Mouse (Mus musculus): ENCODE measurements at regions not wholly inside any gene's neighbourhood (a gene's known extent, or its start where the extent isn't known, plus 50 kb on each side); places are given as distances from the start of the nearest gene placed in this dataset.

DNA sequence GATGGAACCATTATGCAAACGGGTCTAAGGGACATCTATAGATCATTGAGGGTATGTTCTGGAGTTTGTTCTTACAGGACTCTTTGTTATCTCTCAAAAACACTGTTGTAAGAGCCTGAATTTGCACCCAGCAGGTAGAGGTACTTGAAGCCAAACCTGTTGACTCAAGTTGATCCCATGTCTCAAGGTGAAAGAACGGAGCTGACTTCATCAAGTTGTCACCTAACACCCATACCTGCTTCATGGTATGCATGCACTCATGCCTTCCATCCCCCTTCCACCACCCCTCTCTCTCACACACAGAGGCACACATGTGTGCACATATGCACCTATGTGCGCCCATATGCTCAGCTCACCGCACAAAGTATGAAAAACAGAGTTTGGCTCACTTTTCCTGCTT is 189.0 kb downstream of the Ttll7 start:
- DNase-seq: no peak

DNA sequence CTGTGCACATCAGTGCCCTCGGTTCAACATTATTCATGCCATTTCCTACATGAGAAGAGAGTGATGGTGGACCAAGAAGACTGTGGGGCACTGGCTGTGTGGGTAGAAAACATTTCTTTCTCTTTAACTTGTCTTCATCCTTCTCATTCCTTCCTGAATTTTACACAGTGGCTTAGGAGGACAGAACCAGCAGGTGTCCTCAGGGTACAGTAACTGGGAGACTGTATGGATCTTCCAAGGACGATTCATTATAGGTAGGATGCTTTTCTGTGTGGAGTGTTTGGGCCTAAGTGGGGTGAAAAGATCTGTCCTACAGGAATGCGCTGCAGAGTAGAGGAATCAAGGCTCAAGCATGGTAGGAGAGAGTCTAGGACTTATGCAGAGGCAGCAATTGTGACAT is 190.7 kb downstream of the Ttll7 start:
- no peak for DNase-seq

DNA sequence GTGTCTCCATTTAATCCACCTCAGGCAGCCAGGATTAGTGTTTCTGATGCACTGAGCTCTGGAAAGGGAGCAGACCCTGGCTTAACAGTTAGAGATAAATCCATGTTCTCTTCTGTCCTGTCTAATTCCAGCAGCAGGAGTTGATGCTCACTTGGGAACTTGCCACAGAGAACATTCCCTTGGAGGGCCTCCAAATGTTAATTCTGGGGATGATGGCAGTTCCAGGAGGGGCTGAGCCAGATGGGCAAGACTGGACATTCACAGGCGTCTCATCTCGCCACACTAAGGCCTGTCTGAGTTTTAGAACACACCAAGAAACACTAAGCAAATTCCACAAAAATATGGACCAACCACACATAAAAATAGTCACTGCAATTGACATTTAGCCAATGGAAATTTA is 194.5 kb downstream of the Ttll7 start:
- DNase-seq: no peak

DNA sequence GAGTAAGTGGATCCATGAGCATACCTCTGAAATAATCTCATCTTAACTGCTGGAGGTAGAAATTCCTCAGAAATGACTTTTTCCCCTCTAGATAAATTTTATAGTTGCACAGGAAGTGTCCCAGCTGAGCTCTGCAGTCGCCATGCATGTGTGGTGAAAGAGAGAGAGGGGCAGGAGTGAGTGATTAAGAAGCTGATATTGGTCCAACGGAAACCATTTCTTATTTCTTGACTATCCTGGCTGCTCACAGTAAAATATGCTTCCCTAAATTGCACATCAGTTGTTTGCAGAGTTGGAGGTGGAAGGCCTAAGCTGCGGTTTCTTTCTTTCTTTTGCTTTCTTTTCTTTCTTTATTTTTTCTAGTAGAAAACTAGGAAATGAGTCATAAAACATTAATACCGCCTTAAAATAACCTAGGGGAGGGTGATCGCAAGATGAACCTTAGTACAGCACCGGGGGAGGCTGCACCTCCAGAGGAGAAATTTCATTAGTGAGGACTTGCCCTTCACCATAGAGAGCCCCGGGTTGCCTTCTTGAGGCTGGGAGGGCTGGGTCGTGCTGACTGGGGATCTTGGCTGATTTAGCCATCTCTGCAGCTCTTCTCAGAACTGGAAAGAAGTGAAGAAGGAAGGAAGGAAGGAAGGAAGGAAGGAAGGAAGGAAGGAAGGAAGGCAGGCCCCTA is 202.1 kb downstream of the Ttll7 start:
- no peak for DNase-seq

DNA sequence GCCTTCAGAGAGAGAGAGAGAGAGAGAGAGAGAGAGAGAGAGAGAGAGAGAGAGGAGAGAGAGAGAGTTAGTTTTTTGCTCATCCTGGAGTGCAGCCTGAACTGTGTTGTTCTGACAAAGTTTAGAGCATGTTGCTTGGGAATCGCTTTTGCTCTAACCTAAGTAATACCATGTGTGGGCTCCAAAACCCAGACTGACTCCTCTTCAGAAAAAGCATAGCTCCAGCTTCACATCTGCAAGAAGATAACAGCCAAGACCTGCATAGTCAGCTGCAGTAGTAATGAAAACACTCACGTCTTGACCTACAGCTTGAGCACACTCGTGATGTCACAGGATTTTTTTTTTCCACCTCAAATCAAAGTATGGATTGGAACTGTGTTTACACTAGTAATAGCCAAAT is 205.7 kb downstream of the Ttll7 start:
- DNase-seq: no peak

DNA sequence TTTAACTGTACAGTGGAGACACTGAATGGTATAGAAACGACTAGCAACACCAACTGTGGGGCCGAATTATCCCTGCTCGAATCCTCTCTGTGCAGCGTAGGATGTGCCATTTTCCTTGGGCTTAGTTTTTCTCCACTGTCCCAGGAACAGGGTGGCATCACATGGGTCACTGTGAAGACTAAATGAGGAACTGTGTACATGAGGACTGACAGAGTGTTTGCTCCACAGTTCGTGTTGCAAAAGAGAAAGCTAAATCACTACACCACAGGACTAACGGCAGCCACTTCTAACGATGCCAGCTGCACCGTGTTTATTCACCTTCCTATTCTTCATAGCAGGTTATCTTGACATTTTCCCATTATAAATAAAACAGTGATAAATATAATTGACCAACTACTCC is 208.5 kb downstream of the Ttll7 start:
- no peak for DNase-seq

DNA sequence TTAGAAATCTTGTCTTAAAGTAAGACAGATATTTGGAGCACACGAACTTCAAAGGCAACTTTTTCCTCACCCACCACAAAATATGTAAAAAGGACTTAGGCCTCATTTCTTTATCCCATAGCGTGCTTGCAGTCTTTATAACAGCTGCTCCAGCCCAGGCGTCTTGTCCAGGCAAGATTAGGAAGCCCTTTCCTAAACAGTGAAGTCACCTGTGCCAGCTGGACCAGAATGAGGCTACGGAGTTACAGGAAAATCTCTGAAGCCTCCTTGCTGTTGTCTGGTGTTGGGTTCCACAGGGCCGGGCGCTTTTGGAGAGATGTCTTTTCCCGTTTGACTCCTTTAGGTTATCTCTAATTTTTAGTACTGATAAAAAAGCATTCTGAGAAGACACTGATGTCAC is 210.3 kb downstream of the Ttll7 start:
- no peak for DNase-seq

DNA sequence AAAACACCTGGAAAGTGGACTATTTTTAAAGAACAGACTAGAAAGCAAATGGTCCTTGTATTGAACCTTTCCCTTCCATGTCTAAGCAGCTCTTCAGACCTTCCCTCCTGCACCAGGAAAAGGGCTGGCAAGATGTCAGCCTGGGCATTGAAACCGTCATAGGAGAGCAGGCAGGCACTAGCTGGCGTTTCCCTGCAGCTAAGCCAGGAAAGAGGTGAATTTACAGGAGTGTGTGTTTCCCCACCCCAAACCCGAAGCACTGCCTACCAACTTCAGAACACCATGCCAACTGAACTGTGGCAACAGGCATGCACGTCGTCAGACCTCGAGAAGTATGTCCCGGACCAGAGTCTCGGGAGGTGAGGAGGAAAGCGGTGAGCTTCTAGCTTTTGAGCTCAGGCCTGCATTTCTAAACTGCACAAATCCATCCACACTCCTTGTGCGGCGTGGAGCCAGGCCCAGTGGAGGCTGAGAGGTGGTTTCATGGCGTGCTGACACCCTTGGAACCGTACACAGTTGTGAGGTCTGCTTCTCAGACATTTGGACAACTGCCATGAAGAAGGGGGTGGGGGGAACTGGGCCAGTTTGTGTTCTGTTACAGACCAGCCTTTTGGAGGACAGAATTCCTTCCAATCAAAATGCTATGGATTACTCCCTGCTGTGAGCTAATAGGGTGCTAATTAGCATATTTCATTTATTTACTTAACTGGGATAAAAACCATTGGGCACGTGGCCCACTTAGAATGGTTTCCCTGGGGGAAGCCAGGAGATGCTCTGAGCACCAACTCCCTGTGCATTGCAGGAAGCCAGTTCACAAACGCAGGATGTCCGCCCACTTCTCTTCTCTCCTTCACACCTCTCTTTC is 211.6 kb downstream of the Ttll7 start:
- DNase-seq: no peak

DNA sequence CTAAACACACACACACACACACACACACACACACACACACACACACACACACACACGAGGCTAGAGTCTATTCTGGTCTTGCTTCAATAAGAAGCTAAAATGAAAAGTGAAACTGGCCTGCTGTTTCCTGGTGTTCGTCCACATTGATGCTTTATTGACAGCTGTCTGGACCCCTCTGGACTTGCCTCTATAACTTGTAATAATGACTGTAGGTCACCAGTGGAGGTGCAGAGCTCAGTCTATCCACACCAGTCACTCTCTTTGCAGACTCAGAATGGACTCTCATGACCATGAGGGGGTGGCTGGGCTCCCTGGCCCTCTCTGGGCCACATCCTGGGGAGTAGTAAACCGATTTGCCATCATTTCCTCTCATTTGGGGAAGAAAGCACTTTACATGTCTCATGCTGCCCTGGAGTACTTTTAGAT is 212.3 kb downstream of the Ttll7 start:
- DNase-seq: no peak

DNA sequence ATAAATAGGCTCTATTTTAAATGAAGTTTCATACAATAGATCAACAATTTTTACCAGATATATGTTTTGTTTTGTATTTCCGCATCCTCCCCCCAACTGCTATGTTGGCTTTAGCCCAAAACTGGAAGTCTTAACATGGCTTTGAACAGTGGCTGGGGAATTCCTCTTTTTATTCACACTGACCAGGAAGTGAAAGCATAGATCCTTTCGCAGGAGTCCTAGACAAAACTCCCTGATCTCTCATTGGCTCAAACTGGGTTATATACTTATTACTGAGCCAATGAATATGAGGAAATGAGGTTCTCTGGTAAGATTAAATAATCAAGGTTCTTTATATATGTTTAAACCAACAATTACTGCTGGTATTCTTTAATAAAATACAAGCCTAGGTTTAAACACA is 218.8 kb downstream of the Ttll7 start:
- no peak for DNase-seq

DNA sequence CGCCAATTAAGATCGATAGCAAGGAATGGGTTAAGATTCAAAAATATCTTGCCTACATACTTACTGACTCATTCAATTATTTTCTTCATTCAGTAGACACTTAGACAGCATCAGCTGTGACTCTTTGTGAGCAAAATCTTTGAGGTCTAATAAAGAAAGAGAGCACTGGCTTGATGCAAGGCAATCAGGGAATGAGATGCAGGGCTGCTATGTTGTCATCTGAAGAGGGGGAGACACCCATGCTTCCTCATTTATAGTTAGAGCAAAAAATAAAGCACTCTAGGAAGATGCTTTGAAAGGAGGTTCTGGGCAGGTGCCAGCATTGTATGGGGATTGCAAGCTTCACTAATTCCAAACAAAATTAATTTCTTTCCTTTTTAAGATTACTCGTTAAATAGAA is 228.0 kb downstream of the Ttll7 start:
- no peak for DNase-seq

DNA sequence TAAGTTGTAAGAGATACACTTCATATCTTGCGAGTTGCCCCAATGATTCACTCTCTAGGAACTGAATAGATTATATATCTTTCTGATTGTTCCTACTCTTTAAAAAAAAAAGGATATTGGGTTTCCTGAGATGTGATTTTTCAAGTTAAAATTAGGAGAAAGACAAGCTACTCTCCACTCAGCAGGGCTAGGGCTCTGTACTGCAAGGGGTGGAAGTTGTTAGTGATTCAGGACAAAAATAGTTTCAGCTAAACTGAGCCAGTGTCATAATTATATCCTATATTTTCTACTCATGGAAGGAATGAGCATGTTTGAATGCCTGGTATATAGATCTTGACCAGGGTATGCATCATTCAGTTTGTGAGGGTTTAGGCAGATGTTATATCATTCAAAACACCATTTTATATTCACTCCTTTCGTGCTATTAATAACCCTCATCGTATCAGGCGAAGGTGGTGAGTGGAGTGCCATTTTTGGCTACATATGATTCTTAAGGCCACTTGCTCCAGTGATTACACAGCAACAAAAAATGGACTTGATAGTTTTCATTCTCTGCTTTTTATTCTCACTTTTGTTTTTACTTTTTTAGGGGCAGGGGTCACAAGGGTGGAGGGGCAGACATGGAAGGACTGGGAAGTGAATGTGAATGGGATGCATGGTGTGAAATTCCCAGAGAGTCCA is 228.7 kb downstream of the Ttll7 start:
- DNase-seq: no peak

DNA sequence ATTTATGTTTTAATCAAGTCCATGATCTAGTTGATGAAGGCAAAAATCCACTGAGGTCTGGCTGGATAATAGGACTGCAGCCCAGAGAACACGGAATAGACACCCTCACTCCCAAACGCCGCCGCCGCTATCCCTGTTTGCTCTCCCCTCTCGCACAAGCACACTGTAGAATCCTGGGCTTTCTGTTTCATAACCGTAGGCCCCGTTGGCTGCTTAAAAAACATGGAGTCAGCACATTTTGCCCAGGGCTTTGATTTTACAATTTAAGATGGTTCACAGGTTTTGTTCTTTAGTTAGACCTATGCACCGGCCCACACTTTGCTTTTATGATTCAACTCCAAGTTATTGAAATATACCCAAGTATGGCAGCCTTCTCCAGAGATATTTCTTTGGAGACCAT is 229.6 kb downstream of the Ttll7 start:
- DNase-seq: no peak

DNA sequence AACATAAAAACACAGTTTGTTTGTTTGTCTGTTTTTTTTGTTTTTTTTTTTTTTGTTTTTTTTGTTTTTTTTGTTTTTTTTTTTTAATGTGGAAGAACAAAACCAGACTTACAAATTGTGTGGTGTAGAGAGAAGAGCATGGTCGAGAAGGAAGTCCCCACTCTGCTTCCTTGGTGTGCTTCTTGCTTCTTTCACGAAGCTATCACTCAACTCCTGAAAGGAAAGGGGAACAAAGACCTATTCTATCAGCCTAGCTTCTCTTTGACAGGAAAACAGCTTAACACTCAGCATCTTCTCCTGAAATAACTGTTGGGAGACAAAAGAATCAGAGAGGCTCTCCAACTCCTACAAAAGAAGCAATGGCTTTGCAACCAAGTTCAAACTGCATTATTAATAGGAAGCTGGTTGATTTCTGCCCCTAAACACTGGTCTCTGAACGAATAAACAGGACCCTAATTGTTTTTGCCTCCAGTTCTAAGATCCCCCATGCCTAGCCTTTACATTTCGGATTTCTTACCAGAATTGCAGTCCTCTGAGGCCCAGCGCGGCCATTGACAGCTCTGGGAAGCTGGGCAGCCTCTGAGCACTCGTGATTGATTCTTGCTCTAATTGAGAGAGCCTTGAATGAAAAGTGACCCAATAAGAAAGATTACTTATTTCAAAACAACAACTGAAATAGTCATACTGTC is 230.2 kb downstream of the Ttll7 start:
- peak; percentile 60 for DNase-seq

DNA sequence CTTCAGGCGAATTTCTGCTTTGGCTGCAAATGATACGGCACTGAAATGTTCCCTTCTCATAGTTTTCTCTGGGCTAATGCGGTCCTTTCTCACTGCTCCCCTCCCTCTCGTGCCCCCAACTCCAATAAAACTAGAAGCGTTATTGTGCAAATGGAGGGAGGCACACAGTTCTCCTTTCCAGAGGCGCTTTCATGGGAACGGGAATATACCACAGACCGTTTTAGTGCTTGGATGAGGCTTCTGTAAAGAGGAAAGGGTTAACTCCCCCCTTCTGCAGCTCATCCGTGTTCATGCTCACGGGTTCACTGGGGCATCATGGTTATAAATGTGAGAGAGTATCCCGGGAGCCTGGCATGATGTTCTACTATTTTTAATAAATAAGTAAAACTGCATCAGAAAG is 231.2 kb downstream of the Ttll7 start:
- DNase-seq: no peak

DNA sequence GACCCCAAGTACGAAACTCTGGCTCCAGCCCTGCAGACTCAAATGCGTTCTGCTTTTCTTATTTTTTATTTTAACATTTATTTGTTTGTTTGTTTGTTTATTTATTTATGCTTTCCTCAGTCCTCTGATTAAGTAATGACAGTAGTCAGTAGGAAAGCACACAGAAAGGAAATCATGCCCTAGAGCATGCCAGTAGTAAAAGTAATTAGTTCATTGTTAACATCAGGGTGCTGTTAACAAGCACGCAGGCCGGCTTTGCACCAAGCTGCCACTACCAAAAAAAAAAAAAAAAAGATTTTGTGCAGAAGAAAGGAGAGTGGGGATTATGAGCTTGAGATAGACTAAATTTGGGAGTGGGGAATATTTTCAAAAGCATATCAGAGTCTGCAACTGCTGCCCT is 231.7 kb downstream of the Ttll7 start:
- DNase-seq: no peak

DNA sequence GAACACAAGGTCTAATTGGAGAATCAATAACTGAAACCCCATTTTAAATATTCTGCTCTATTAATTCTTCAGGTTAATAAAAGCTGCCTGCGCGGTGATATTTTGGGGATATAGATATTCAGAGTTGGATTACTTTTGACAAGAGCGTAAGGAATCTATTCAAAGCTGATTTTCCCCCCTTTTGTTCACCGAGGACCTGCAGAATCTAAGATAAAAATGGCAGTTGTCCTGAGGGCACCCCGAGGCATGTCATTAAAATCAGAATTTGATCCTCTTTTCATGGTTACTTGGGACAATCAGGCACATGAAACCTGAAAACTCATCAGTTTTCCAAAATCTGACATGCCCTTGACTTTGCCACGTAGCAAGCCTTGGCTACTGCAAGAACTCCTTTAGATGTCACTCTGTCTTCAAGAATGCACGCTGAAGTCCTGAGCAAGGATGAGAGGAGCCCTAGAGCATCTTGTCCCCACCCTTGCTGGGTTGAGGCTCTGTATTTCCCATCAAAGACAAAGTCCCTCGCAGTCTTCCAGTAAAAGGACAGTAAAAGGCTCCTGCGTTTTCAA is 232.5 kb downstream of the Ttll7 start:
- no peak for DNase-seq

DNA sequence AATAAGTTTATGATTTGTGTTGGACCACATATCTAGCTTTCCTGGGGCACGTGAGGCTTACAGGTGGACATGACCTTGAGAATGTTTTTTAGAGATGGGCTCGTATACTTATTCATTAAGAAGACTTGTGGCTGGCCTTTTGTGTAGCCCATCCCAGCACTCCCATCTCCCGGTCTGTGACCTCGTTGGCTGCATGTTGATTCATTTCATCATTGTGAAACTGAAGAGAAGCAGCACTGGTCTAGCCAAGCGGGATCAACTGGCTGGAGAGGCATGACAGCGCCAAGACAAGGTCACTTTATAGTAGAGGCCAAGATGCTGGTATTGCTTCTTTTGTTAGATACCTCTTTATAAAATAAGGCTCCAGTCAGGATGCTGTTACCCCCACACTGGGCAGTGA is 236.0 kb downstream of the Ttll7 start:
- DNase-seq: no peak

DNA sequence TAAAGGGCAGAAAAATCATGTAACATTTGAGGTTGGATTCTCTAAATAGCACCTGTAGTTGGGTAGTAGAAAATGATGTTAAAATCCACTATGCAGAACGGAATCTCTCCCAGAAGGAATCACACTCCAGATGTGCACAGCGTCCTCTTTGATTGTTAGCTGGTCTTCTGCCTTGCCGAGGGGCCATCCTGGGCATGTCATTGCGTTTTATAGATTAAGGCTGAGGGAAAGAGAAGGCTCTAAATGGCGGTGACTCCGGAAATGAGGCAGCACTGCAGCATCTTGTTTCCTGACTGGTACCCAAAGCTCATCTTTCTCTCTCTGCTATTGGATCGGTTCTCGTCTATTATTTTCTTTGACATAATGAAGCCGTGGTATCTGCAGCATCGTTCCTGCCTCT is 237.5 kb downstream of the Ttll7 start:
- no peak for DNase-seq

DNA sequence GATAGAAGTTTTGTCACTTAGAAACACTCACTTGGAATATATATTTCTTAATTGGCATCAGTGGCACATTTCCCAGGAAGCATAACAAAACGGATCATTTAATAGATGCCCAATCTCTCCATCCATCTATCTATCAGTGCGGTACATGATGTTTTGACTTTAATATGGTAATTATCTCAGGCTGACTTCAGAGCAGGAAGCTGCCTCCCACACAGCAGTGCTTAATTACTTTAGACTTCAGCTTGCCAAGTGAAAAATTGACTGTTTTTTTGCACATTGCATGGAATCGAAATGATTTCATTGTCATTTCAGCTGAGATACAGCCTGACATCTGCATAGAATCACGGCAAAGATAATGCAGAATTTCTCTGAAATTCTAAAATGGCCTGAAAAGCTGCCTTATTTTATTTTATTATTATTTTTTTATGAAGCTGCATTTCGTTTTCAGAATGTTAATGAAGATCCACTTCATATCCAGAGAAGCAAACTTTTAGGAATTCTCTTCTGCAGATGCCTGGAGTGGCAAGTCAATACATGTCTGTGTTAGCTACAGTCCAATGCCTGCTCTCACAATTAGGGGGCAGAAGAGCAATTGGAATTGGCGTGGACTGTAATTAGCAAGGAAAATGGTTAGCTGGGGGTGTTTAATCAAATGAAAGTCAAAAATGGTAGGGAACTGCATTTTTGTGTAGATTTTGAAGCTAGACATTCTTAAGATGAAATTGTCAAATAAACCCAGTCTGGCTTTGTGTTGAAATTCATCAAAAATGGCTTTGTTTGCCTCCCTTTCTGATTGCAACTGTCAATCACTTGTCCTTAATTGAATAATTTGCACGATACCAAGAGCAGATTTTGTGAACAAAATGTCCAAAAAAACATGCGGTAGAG is 240.3 kb downstream of the Ttll7 start:
- DNase-seq: no peak

DNA sequence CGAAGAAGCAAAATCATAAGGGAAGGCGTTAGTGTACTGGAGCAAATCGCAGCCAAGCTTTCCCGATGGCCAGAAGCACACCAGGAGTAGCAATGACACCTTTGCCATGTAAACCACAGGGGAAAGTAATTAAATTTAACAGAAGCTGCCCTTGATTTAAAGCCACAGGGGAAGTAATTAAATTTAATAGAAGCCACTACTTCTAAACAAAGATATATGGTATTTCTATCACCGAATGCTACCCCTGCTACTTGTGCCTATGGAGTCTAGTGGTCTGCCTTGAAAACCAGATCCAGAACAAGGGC is 240.9 kb downstream of the Ttll7 start:
- no peak for DNase-seq

DNA sequence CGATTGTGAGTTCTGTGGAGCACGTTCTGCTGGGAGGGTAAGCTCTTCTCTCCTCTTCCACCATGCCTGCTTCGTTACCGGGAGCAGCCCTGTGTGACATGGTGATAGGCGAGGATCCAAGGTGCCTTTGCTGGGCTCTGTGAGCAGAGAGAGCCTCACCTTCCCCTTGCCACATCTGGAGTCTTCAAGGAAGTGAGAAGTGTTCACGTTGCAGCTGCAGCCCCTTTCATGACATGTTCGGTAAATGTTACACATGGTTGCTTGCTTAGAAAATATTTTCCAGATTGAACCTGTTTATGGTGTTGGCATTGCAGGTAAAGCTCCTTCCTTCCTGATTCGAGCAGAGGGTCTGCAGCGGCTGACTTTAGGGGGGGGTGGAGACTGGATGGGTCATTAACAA is 244.0 kb downstream of the Ttll7 start:
- DNase-seq: no peak

Data from embryo, embryonic 11 days (tissue).